Mouse (Mus musculus) adrenal gland, postnatal 36 days (tissue): ENCODE data around the gene Smpd2. TPM values are rescaled to one million over a fixed set of nuclear protein-coding genes. Genes with fewer than 3 reads are reported as not detected.

Experiments used
- DNase-seq, 2 experiments: peaks; one replicate each; pipeline ENCODE4 v3.0.0; 2021; ENCODE audit warnings: mixed read lengths in 1 of 2
- long read RNA-seq, 2 experiments: library from polyadenylated mRNA; stranded (forward); transcript quantifications; one replicate each; pipeline ENCODE4 v2.0.0; 2021; ENCODE audit warnings: borderline sequencing depth in 2 of 2
- total RNA-seq, 2 experiments: library from RNA; stranded (reverse); gene quantifications; 2 replicates each; pipeline ENCODE4 v1.2.3; 2021

Smpd2 gene
- total RNA-seq = 10 to 100 TPM; 20.5 to 27.0 TPM
- long read RNA-seq, experiment 1, transcript Smpd2-201 (10 exons, 1,602 nt) = major isoform, 28 of 46 reads
- long read RNA-seq, experiment 1, partial matches to known transcripts = 6 of 46 reads
- long read RNA-seq, experiment 1, other reads (novel, unspliced or antisense) = 11 of 46 reads
- long read RNA-seq, experiment 2, transcript Smpd2-201 (10 exons, 1,602 nt) = major isoform, 9 of 11 reads
- long read RNA-seq, experiment 2, partial matches to known transcripts = 1 of 11 reads
- long read RNA-seq, experiment 2, other reads (novel, unspliced or antisense) = 1 of 11 reads

DNA sequence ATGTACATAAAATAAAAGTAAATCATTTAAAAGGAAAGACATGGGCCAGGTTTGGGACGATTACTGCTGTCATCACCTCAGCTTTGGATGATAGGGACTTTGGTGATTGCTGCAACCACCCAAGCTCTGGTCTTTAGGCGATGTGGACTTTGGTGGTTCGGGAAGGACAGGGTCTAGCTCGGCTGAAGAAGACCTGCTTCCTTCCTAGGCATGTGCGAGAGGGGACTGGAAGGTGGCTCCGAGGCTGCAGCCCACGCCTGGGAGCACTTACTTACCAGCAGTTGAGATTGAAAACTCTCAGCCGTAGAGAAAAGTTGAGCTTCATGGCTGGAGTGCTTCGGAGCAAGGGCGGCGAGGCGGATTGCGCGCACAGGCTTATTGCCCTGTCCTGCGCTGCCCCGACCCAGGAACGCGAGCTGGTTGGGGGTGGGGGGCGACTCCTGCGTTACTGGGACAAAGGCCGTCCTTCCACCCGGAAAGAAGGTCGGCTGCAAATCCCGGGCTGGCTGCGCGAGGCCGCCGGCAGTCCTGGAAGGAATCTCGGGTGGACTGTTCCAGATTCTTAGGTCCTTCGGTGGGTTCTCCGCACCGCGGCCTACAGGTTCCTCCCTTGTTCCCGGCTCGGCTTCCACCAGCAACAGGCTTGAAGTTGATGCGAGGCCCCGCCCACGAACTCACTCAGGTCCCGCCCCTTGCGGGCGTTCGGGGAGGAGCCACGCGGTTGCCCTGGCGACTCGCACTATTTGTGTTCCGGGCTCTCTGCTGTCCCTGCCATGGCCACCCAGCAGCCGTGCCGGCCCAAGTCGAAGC lies at the start of gene Smpd2, which contains the start of gene Ppil6:
Gene Smpd2 (minus strand): TSS at position 662 of the 810 bp plus-strand sequence.
Gene Ppil6 (plus strand): TSS at position 732 of the 810 bp plus-strand sequence.
- DNase-seq = peak; percentile 96 to 97

DNA sequence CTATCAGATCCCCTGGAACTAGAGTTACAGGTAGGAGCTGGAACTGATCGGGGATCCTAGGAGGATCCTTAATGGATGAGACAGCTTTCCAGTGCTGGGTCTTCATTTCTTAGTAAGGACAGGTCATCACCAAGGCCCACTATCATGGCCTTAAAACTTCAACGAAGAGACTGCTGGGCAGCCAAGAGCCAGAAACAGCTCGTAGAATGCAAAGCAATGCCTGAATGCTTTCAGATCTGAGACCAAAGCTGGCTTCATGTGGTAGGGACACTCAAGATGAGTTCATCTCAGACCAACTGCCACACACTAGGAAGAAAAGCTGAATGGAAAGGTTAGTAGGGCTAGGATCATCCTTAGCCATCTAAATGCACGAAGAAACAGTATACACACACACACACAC lies 48.8 kb upstream of the Smpd2 start:
- no peak for DNase-seq

DNA sequence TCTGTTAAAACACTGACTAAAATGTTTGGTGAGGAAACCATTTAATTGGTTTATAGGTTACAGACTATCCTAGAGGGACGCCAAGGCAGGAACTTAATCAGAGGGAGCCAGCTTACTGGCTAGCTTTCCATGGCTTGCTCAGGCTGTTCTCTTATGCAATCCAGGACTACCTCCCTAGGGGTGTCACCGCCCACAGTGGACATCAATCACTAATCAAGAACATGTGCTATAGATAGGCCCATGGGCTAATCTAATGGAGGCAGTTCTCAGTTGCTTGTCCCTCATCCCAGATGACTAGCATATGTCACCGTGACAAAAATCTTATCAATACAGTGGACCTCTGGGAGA lies 47.8 kb upstream of the Smpd2 start:
- no peak for DNase-seq

DNA sequence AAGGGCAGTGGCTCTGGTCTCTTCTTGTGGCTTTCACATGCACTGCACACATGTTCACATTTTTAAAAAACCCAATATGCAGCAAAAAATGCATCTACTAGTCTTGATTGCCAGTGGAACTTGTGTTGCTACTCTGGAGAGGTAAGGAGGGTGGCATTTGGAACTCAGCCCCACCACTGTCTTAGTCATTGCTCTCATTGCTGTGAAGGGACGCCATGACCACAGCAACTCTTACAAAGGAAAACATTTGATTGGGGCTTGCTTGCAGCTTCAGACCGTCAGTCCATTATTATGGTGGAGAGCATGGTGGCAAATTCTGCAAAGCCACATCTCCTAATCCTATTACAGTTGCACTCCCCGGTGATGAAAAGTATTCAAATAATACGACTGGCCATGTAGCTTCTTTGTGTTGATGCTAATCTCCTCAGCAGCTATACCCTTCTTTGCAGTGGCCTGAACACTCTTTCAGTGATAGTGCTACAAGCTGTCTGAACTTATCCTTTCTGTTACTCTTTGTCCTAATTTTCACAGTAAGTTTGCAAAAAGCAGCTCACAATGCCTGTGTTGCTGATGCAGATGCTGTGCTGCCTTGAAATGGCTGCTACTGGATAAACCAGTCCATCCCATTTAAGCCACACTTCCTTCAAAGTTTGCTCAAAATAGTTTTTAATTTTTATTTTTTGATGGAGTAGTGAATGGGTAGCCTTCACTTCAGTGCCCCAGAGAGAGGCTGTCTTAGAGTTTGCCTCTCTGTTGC lies 47.2 kb upstream of the Smpd2 start:
- DNase-seq = no peak

DNA sequence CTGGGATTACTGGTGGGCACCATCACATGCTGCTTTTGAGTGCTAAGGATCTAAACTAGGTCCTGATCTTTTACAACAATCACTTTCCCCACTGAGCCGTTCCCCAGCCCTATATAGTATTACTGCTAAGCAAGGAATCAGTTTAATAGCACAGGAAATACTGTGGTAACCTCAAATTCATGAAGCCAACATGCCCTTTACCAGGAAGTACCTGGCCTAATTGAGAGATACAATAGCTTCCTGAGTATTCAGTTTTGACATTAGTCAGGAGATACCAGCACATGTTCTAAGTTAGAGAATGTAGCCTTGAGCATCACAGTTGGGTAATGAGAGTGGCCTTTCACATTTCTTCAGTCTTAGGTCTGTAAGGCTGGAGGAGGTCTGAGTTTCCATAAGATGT lies 46.5 kb upstream of the Smpd2 start:
- no peak for DNase-seq

DNA sequence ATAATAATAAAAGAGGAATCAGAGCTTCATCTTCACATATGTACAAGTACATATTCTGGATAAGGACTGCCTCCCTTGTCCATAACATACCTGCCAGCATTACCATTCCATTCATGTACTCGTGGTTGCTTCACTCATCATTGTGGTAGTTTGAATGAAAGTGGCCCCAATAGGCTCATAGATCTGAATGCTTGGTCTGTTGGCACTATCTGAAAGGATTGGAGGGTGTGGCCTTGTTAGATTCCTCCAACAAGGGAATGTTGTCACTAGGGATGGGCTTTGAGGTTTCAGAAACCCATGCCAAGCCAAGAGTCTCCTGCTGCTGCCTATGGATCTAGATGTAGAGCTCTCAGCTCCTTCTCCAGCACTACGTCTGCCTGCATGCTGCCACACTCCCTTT lies 45.8 kb upstream of the Smpd2 start:
- no peak for DNase-seq

DNA sequence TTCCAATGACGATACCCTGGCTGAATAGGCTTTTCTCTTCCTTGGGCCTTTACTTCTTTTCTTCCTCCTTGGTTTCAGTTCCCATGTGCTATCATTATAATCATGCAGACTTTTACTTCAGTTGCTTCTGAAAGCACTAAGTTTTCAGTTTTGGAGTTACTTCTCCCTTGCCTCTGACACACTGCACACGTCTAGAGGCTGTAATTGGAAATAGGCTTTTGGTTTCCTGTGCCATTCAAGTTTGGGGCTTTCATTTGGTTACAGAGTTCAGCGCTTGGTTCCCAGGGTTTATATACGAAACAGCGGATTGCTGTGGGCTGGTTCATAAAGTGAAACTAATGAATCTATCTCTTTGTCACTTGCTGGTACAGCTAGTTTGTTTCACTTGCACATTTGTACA lies 39.8 kb upstream of the Smpd2 start:
- no peak for DNase-seq

DNA sequence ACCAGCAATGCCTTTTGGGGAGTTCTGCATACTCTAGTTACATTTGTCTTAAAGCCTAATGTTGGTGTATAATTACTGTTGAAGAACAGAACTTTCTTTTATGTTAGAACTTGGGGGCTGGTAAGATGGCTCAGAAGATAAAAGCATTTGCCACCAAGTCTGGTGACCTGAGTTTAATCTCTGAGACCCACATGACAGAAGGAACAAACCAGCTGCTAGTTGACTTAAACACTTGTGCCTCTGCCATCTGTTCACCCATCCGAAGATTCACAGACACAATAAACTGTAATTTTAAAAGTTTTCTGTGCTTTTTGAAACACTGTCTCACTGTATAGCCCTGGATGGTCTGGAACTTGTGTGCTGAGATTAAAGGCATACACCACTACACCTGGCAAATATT lies 35.5 kb upstream of the Smpd2 start:
- no peak for DNase-seq

DNA sequence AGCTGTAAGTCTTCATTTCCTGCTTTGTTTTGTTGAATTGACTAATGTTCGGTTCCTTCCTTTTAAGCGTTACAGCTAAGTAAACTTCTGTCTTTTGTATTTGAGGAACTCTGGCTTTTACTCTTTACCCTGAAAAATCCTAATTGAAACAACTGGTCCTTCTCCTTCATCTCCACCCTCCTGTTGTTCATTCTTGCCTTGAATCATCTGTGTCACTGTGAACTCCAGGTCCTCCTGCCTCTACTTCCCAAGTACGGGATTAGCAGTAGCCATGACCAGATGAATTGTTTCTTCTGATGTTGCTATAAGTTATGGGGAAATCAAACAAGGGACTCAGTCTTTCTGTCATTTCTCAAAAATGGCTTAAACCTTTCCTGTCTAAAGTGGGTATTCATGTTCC lies 33.2 kb upstream of the Smpd2 start:
- no peak for DNase-seq

DNA sequence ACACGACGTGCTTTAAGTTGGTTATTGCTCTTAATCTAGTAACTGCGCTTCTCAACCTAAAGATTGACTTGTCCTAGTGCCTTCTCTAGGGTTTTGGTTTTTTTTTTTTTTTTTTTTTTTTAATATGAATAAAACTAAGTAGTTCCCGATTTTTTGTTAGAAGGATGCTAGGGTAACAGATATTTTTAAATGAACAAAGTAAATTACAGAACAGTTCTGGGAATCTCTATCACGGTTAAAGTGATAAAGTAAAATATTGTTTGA lies 30.2 kb upstream of the Smpd2 start:
- no peak for DNase-seq

DNA sequence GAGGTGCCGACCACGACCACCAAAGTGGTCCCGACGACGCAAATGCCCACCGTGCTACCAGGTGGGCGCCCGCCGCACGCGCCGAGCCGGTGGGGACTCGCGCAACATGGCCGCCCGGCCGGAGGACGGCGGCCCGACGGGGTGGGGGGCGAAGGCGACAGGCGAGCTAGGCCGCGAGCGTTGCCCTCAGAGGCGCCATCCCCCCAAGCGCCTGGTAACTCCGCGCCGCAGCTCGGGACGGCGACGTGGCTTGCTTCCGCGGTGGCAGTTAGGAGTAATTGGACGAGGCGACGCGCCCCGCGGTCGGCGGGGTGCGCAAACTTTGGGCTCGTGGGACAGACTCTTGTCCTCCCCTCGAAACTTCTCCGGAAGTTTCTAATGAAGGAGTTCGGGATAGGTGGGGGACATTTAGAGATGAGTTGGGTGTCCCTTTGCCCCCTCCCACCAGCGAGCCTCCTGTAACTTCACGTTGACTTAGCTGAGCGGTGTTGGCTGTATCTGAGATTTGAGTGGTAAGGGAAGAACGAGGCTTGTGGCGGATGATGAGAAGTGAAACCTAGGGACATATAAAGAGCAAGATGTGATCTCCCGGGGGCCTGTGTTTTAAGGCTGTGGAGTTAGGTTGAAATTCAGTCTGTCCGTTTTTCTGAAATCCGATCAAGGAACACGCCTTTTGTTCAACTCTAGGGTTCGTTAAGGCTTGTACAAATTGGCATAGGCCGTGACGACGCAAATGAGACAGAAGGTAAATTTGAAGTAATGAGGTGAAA lies 29.7 kb upstream of the Smpd2 start:
- peak; percentile 68 to 75 for DNase-seq

DNA sequence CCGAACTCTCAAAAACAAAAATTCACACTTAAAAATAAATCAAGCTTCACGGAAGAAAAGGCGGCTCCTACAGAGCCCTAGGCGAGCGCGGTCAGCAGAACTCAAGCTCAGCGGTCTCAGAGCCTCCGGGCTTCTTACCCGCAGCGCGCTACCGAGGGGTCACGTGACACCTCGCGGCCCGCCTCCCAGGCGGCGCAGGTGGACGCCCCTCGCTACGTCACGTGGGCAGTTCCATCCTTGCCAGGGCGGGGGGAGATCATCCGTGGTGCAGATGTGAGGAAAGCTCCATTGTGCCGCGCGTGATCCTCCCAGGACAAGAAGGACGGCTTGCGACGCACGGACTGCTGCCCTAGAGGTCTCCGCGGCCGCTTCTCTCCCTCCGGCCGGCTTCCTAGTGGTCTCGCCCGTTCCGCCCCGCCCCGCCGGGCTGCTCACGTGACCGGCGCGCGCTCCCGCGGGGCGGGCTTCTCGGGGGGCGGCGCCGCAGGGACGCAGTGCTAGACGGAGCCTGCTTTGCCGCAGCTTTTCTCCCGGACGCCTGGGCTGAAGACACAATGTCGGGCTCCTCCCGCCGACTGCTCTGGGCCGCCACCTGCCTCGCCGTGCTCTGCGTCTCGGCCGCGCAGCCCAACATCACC lies 28.9 kb upstream of the Smpd2 start, which contains the start of gene Cd164:
Gene Cd164 (plus strand): TSS at position 434 of the 638 bp plus-strand sequence.
- DNase-seq = peak; percentile 93 to 95

DNA sequence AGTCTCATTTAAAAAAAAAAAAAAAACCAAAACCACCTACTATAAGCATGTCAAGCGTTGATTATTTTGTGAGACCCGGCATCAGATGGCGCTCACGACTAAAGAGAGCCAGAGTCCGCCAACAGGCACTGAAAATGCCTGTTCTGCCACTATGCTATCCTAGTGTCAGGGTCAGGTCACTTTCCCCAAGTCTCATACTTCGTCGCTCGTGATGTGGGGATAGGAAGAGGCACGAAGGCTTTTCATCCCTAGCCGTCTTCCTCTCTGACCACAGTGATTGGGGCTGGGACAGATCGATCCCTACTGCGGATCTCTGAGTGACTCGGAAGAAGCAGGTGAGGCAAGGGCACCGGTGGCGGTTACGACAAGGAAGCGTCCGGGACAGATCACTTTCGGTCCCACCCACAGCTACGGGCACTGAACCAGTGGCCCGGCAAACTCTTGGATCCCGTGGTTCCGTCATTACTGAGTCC lies 28.4 kb upstream of the Smpd2 start:
- peak; percentile 76 to 77 for DNase-seq

DNA sequence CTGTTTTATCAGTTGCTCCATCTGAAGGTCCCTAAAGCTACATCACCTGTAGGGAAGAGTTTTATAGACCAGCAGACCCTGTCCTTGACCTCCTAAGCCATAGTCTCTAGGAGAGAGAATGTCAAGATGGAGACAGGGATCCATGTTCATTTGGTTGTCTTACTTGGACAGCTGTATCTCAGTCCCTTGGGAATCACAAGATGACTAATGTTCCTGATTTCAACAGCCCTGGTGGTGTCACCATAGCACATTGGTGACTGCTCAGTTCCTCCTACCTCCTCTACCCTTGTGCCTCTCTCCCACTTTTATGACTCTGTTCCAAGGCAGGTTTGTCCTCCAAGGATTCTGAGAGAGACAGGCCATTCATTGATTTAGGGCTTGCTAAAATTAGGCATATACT lies 24.8 kb upstream of the Smpd2 start:
- peak in 1 of 2 experiments; percentile 7 for DNase-seq

DNA sequence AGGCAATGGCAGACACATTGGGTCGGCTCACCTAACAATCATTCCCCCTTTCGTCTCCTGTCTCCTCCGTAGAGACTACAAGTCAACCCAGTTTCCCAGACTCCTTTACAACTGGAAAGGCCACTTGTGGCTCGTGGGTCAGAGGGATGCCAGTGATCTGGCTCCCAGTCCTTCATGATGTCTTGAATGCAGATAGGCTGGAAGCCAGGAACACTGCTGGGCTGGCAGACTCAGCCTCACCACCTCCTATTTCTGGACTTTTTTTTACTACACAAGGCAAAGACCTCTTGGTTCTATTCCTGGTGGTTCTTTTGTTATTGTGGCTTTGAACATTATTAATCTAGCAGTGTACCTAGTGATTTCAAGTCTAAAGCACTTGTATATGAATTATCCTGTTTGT lies 24.1 kb upstream of the Smpd2 start:
- DNase-seq = no peak

DNA sequence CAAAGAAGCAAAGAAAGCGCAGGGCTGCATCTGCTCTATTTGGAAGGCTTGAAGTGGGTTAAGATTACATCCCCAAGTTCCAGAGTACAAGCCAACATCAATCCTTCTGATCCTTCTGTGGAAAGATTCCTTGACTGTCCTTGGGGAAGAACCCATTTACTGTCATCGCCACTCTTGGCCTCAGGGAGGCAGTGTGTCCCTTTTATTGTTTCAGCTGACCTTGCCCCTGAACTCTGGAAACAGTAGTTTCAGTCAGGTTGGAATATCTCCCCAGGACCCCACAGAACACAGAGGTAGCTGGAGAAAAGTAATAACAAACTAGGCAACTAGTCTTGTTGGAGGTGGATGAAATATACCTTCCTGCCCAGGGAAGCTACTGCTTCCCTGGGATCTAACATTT lies 19.0 kb upstream of the Smpd2 start:
- peak in 1 of 2 experiments; percentile 35 for DNase-seq

DNA sequence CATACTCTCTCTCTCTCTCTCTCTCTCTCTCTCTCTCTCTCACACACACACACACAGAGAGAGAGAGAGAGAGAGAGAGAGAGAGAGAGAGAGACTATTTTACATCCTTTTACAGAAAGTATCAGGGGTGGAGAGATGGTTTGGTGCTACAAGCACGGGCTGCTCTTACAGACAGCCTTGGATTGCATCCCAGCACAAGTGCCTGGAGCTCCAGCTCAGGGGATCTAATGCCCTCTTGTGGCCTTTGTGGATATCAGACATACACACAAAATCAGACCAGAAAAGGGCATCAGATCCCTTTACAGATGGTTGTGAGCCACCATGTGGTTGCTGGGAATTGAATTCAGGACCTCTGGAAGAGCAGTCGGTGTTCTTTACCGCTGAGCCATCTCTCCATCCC lies 15.3 kb upstream of the Smpd2 start:
- peak; percentile 57 to 74 for DNase-seq

DNA sequence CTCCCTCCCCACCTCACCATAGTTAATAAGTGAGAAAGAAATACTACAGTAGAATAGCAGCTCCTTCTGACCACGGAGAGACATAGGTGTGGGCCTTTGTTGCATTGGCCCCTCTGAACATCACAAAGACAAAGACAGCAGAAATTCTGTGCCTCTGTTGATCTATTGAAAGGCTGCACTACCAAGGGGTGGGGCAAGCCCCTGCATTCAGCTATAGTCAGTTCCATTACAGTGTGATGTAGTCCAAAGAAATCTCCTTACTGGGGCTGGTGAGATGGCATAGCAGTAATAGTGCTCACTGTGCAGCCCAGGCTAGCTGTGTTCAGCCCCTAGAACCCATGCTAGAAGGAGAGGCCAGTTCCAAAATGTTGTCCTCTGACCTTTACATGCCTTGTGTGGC lies 14.8 kb upstream of the Smpd2 start:
- no peak for DNase-seq

DNA sequence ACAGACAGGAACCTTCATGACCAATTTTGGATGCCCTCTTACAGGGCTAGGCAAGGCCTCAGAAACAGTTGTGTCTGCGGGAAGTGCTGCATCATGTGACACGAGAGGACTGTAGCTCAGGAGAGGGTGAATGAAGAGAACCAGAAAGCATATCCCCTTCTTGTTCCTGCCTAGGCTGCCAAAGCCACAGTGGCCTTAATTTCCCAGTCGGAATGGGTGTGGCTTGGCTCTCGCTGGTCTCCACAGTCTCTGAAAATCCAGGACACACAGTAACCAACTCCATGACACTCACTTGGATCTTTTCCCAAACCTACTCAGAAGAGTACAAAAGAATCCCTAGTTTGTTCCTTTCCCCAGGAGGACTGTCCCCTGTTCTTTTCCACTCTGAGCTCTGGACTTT lies 10.8 kb upstream of the Smpd2 start:
- peak; percentile 68 to 76 for DNase-seq

DNA sequence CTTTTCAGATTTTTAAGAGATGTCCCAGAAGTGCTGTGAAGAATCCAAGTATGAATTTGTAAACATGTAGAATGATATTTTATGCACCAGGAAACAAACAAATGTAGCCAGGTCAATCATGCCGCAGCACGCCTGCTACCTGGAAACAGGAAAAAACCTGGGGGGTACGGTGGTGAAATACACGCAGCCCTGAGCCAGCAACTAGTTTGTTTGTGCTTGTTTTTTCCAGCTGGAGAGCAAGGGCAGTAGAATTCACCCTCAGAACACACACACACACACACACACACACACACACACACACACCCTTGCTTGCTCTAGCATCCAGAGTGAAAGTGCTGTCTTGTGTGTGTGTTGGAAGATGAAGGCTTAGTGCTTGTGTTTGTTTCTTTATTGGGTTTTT lies 942 bp upstream of the Smpd2 start:
- no peak for DNase-seq

DNA sequence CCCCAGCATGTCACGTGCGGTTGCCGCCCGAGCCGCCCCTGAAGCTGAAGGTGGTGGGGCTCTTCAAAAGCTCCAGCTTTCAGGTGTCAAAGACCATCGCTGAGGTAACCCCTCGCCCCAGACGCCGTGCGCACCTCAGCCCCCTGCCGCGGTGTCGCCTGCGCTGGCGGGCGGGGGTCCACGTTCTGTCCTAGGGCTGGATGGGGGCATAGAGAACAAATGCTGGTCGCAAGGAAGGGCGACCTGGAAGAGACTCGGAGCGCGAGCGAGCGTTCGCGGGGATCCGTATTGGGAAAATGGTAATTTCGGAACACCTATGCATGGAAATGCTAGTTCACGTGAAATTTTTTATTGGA lies 327 bp upstream of the Smpd2 start:
- no peak for DNase-seq

DNA sequence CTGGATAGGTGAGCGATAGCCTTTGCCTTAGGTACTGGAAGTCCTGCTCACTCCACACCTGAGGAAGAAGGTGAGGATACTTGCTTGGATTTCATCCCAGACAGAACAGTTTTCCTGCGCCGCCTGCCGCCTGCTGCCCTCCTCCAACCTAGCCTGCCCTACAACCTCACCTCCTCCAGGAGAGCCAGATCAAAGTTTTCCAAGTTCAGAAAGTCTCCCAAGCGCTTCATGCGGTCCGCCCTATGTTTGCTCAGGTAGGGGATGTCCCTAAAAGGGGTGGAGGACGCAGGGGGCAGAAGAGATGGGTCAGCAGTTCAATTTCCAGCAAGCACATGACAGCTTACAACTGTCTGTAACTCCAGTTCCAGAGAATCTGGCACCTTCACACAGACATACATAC lies 875 bp downstream of the Smpd2 start:
- no peak for DNase-seq
